Mouse (Mus musculus): ENCODE results near the gene Rps3a1.
"Not testable (repeated sequence)": the region's sequence is repeated elsewhere in the genome, so short reads cannot be mapped to it uniquely, and the experiment has no call there.

Rps3a1 gene

GRCm38 (mm10) chr3:86114659-86115338 lies 27.7 kb downstream of the Rps3a1 start:
- peak; percentile 84 for DNase-seq

GRCm38 (mm10) chr3:86112766-86113165 lies 29.7 kb downstream of the Rps3a1 start:
- no peak for DNase-seq

- DNase-seq: peak; percentile 69
Measured at GRCm38 (mm10) chr3:86110077-86110476, 32.4 kb downstream of the Rps3a1 start.

GRCm38 (mm10) chr3:86109099-86109498 lies 33.4 kb downstream of the Rps3a1 start:
- DNase-seq: no peak

- DNase-seq: no peak
Measured at GRCm38 (mm10) chr3:86108576-86108975, 33.9 kb downstream of the Rps3a1 start.

- no peak for DNase-seq
Measured at GRCm38 (mm10) chr3:86107637-86108539, 34.6 kb downstream of the Rps3a1 start.

GRCm38 (mm10) chr3:86106086-86106632 lies 36.3 kb downstream of the Rps3a1 start:
- no peak for DNase-seq

- no peak for DNase-seq
Measured at GRCm38 (mm10) chr3:86104909-86105308, 37.6 kb downstream of the Rps3a1 start.

GRCm38 (mm10) chr3:86104433-86104832 lies 38.1 kb downstream of the Rps3a1 start:
- DNase-seq: not testable (repeated sequence)

- DNase-seq: peak; percentile 11
Measured at GRCm38 (mm10) chr3:86103449-86104291, 38.8 kb downstream of the Rps3a1 start.

GRCm38 (mm10) chr3:86101956-86102355 lies 40.5 kb downstream of the Rps3a1 start:
- DNase-seq: no peak

- no peak for DNase-seq
Measured at GRCm38 (mm10) chr3:86093907-86094306, 48.6 kb downstream of the Rps3a1 start.

GRCm38 (mm10) chr3:86093213-86093845 lies 49.2 kb downstream of the Rps3a1 start:
- no peak for DNase-seq
